Mouse (Mus musculus) ES-Bruce4 (cell line): ENCODE measurements around the gene Col24a1. TPM values are rescaled to one million over a fixed set of nuclear protein-coding genes. Genes with fewer than 3 reads are reported as not detected.

Experiments used
- H3K27ac ChIP-seq: 2 replicates; pipeline ENCODE4 v1.5.1; 2012; ENCODE audit warnings: low read length, inconsistent platforms; ENCODE audit not compliant: insufficient read depth
- H3K27me3 ChIP-seq: 2 replicates; pipeline ENCODE4 v1.6.1; 2012; ENCODE audit warnings: mild to moderate bottlenecking, low read length, inconsistent platforms; ENCODE audit not compliant: control insufficient read depth, poor library complexity, insufficient read depth, severe bottlenecking
- H3K36me3 ChIP-seq: 2 replicates; pipeline ENCODE4 v1.6.1; 2012; ENCODE audit warnings: inconsistent platforms, mild to moderate bottlenecking, low read length, moderate library complexity; ENCODE audit not compliant: control insufficient read depth, poor library complexity, insufficient read depth, severe bottlenecking
- H3K4me1 ChIP-seq: one replicate; pipeline ENCODE4 v1.8.1; 2011; ENCODE audit warnings: low read length; ENCODE audit not compliant: control insufficient read depth, insufficient read depth
- H3K4me3 ChIP-seq: 2 replicates; pipeline ENCODE4 v1.5.1; 2011; ENCODE audit warnings: low read depth, mild to moderate bottlenecking, low read length
- H3K9ac ChIP-seq: 2 replicates; pipeline ENCODE4 v1.6.1; 2012; ENCODE audit warnings: low read depth, mild to moderate bottlenecking, inconsistent platforms; ENCODE audit not compliant: poor library complexity, severe bottlenecking
- H3K9me3 ChIP-seq: replicated peaks from 2 replicates; pipeline ENCODE4 v1.6.1; 2012; ENCODE audit warnings: mild to moderate bottlenecking, low read length, inconsistent platforms; ENCODE audit not compliant: control insufficient read depth, poor library complexity, insufficient read depth, severe bottlenecking
- CTCF ChIP-seq: IDR thresholded peaks from one replicate; pipeline ENCODE4 v1.8.1; 2011; ENCODE audit warnings: low read depth, low read length
- EP300 ChIP-seq: IDR thresholded peaks from 2 replicates; pipeline ENCODE4 v1.6.1; 2011; ENCODE audit warnings: low read depth, low read length; ENCODE audit not compliant: insufficient read depth
- POLR2A ChIP-seq: IDR thresholded peaks from one replicate; pipeline ENCODE4 v1.8.1; 2011; ENCODE audit warnings: low read length; ENCODE audit not compliant: insufficient read depth
- polyA plus RNA-seq: library from polyadenylated mRNA; stranded (reverse); fragments of >200 nt; gene quantifications from 2 replicates; pipeline ENCODE4 v1.2.4, GENCODE M21; 2011; ENCODE audit warnings: low read depth; ENCODE audit not compliant: missing spikeins, insufficient read depth, insufficient read length

The Col24a1 gene
- polyA plus RNA-seq, 1 experiment, result 0.78 TPM

- Histone ChIP-seq H3K36me3 (no peaks in the 10 kb centered on the region), H3K27ac (no peak overlapping the region), H3K4me3 (no peak overlapping the region), H3K4me1 (no peaks in the 10 kb centered on the region), H3K9ac (no peak overlapping the region), H3K27me3 (no peaks in the 10 kb centered on the region), H3K9me3 (peaks cover 5% of the 10 kb centered on the region; the same call in 1 of the 2 replicates)
- no peak for TF ChIP-seq POLR2A
- TF ChIP-seq CTCF, result no peak
- TF ChIP-seq EP300, result no peak
Observed at GRCm38 (mm10) chr3:145559675-145560074, 267.4 kb downstream of the Col24a1 start.

- no peak for TF ChIP-seq EP300
- no peak for TF ChIP-seq POLR2A
- no peak for TF ChIP-seq CTCF
- H3K27me3 ChIP-seq, result no peaks in the 10 kb centered on the region
- no peak overlapping the region for H3K27ac ChIP-seq
- H3K36me3 ChIP-seq, result no peaks in the 10 kb centered on the region
- H3K4me3 ChIP-seq, result no peak overlapping the region
- H3K4me1 ChIP-seq, result no peaks in the 10 kb centered on the region
- peaks cover 5% of the 10 kb centered on the region; the same call in 1 of the 2 replicates for H3K9me3 ChIP-seq
- no peak overlapping the region for H3K9ac ChIP-seq
Observed at GRCm38 (mm10) chr3:145560117-145560516, 267.8 kb downstream of the Col24a1 start.

- TF ChIP-seq CTCF (no peak), EP300 (no peak), POLR2A (no peak)
- H3K36me3 ChIP-seq, result peaks cover 10% of the 10 kb centered on the region
- no peak overlapping the region for H3K9ac ChIP-seq
- H3K4me1 ChIP-seq, result no peaks in the 10 kb centered on the region
- H3K27me3 ChIP-seq, result no peaks in the 10 kb centered on the region
- no peak overlapping the region for H3K27ac ChIP-seq
- no peaks in the 10 kb centered on the region for H3K9me3 ChIP-seq
- no peak overlapping the region for H3K4me3 ChIP-seq
Observed at GRCm38 (mm10) chr3:145574468-145574867, 282.2 kb downstream of the Col24a1 start.

- Histone ChIP-seq H3K27me3 (no peaks in the 10 kb centered on the region), H3K9ac (no peak overlapping the region), H3K36me3 (peaks cover 13% of the 10 kb centered on the region), H3K4me1 (no peaks in the 10 kb centered on the region), H3K4me3 (no peak overlapping the region), H3K27ac (no peak overlapping the region), H3K9me3 (no peaks in the 10 kb centered on the region)
- TF ChIP-seq CTCF (no peak), POLR2A (no peak), EP300 (no peak)
Observed at GRCm38 (mm10) chr3:145575340-145575739, 283.1 kb downstream of the Col24a1 start.

GRCm38 (mm10) chr3:145575743-145576481, 283.6 kb downstream of the Col24a1 start, which contains the start of gene Znhit6:
Gene Znhit6 (plus strand): TSS chr3:145576205.
- peak within 1 kb of the TSS; percentile 53 for H3K9ac ChIP-seq
- H3K27ac ChIP-seq, result no peak within 1 kb of the TSS
- no peaks in the 10 kb centered on the region for H3K4me1 ChIP-seq
- H3K9me3 ChIP-seq, result no peaks in the 10 kb centered on the region
- 0 out of 2 replicates have a peak, but pooled peaks have one; percentile 30 for TF ChIP-seq EP300
- peak; percentile 65 for TF ChIP-seq POLR2A
- no peak for TF ChIP-seq CTCF
- H3K4me3 ChIP-seq, result peak within 1 kb of the TSS; percentile 89
- H3K36me3 ChIP-seq, result peaks cover 16% of the 10 kb centered on the region
- H3K27me3 ChIP-seq, result no peaks in the 10 kb centered on the region

GRCm38 (mm10) chr3:145576482-145576822, 284.2 kb downstream of the Col24a1 start:
- TF ChIP-seq EP300 (no peak), CTCF (no peak), POLR2A (no peak)
- H3K27ac ChIP-seq, result no peak overlapping the region
- H3K36me3 ChIP-seq, result peaks cover 17% of the 10 kb centered on the region
- H3K27me3 ChIP-seq, result no peaks in the 10 kb centered on the region
- no peaks in the 10 kb centered on the region for H3K9me3 ChIP-seq
- H3K4me3 ChIP-seq, result peak overlapping the region; percentile 89
- H3K4me1 ChIP-seq, result no peaks in the 10 kb centered on the region
- H3K9ac ChIP-seq, result peak overlapping the region; percentile 53
